Mouse (Mus musculus) T-helper 1 cell (primary cell): Measurements from ENCODE around the gene Tmem69.

Experiments used
- in situ Hi-C: fragments of 300-600 bp; cut with MboI, MseI; formaldehyde crosslinking; loops from one replicate; pipeline ENCODE4 v1.15.1; 2025; ENCODE audit warnings: high pct_unique_total_duplicates

Gene Tmem69

DNA sequence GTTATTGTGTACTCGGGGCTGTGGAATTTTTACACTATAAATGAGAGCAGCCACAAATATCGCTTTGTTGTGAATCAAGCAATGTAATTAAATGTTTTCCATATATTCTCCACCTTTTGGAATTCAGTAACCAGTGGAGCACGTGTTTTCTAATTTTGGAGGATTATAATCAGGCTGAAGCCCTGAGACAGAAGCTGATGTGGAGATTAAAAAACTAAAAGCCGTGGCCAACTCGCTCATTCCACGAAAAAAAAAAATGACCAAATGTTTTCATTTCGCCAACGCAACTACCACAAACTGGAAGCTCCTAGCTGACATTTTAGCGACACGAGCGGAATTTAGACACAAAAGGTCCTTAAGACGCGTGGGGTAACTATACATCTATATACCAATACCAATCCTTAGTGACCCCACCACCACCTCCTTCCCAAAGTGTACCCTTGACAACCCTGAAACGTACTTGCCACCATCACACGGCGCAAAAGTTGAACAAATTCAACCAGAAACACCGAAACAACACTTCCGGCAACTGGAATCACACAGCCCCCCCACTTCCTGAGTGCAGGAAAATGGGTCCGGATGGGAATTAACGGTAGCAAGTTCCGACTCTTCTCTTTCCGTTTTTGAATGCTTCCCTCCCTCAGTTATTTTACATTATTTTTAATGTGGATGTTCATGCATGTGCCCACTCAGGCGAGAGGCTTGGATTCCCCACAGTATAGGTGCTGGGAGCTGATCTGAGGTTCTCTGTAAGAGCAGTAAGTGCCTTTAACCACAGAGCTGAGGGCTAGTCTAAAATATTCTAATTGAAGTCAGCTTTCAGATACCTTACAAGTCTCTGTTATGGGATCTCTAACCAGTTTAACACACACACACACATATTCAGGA is at the start of gene Tmem69:
TSS of gene Tmem69 (minus strand) at position 524 of the 888 bp plus-strand sequence.
- in situ Hi-C loops = no loop called here

DNA sequence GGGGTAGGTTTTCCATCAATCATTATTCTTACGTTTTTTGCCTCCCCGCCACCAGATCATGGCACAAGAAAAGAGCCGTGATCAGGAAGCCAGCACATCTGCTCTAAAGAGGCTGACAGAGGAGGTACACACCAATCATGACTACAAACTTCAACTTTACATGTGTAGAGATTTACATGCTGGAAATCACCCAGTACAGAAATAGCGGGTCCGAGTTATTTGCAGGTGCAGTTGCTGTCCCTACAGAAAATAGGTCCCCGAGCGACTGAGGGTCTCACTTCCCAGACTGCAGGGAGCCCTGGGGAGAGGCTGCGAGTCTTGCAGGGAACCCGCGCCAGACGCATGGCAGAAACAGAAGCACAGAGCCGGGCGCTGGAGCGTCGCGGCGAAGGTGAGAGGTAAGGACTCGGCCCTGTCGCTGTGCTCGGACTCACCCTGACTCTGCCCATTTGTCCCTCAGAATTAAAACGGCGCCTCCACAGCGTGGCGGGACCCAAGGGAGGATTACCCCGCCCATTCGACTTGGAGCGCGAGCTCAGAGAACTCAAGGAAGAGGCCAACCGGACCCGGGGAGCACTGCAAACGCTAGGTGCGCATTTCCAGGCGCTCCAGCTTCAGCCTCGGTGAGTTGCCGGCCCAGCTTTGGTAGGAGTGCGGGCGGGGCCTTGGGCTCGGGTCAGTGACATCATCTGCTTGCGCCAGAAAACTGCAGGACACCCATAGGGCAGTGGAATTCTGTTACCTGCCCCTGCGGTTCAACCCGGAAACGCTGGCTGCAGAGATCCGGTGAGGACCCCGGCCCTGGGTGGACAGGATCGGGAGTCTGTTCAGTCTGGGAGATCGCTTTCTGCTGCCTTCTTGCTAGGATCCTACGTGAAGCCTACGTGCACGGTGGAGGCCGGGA is 41.5 kb upstream of the Tmem69 start:
- in situ Hi-C loops = loop anchor here (5.0 kb wide), 1 partner anchor 100 kb away; no protein-coding TSS in a partner anchor

DNA sequence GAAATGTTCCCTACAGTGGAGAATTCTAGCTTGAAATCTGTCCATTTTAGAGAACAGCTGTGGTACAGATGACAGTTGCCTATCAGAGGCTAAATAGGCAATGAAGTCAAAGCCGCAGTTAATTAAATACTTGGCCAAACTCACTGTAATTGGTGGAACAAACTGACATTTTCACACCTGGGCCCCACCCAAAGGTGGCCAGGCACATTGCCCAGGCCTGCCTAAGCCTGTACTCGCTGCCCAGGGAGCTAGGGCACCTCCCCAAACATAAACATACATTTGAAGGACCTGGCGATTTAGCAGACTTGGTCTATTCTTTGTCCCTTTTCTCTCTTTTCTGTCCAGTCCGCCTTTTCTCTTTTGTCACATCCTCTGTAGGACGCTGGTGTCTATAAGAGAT is 40.6 kb upstream of the Tmem69 start, which contains the start of gene Ccdc17:
TSS of gene Ccdc17 (plus strand) at position 276 of the 400 bp plus-strand sequence.
- in situ Hi-C loops = loop anchor here (5.0 kb wide), 1 partner anchor 101 kb away; no protein-coding TSS in a partner anchor

DNA sequence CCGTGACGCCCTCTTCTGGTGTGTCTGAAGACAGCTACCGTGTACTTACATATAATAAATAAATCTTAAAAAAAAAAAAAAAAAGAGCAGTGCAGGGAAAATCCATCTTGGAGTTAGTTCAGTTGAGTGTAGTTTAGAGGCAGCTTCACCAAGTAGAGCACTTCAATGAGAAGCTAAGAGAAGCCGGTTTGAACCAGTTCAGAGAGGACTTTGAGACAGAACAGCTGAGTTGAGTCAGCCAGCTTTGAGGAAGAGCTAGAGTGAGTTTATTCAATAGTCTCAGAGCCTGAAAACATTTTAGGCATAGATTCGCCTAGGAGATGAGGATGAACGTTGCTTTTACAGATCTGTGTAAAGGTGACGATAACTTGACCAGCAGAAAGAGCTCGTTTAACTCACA is 40.1 kb upstream of the Tmem69 start:
- in situ Hi-C loops = loop anchor here (5.0 kb wide), 1 partner anchor 102 kb away; no protein-coding TSS in a partner anchor

DNA sequence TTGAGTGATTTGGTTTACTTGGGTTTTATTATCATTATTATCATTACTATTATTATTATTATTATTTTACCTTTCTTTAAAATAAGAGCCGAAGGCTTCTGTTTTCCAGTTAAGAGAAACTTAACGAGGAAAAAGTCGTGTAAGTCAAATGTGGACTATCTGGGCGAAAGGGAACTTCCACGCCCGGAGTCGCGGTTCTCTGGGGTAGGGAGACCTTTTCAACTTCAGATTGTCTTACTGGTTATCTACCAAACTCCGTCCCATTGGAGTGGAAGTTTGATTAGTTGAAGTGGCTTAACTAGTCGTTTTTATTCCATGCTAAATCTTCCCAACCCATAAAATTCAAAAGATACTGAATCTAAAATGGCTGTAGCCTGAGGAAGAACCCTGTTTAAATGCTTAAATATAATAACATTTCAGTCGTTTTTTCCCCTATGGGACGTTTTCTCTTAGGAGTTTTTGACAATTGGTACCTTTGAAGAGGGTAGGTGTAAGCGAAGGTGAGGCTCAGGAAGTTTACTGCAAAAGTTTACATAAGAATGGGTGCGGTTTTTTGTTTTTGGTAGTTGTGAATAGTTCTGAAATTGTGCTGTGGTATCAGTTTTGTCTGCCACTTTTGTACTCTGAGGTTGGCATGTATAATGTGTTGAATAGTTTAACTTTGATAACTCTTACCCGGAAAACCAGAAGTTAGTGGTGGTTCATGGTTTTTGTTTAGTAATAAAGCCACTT is 2.6 kb upstream of the Tmem69 start:
- in situ Hi-C loops = no loop called here

DNA sequence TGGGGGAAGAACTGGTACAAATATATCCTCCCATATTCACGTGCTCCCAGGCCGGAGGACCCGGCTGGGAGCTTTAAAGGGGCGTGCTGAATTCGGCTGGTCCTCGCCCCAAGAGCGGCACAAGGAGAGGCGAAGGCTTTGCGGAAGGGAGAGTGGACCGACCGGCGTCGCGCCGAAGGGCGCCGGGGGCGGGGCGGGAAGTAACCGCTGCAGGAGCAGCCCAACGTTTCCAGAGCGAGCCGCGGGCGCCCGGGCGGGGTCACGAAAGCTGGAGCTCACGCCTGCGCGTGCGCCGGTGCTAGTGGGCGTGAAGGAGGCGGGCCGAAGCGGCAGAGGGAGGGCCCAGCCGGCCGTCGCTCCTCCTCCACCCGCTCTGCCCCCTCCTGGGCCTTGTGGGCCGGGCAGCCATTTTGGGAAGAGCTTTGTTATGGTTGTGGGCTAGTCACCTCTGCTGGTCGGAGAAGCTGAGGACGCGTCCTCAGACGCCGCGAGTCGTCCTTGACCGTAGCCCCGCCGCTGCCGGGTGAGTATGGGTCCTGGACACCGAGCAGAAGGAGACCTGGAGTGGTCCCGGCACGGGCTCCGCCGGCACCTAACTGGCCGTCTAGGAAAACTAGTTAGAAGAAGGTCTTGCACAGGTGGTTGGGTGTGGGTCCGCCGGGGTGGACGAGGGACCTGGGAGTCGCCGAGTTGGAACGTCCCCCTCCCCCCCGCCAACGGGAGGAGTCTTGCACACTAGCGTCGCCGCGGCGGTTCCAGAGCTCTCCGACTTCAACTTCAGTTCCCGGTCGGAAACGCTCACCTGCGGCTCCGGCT is 1.8 kb upstream of the Tmem69 start, which contains the start of gene Gpbp1l1:
TSS of gene Gpbp1l1 (plus strand) at position 353 of the 816 bp plus-strand sequence.
- in situ Hi-C loops = no loop called here

DNA sequence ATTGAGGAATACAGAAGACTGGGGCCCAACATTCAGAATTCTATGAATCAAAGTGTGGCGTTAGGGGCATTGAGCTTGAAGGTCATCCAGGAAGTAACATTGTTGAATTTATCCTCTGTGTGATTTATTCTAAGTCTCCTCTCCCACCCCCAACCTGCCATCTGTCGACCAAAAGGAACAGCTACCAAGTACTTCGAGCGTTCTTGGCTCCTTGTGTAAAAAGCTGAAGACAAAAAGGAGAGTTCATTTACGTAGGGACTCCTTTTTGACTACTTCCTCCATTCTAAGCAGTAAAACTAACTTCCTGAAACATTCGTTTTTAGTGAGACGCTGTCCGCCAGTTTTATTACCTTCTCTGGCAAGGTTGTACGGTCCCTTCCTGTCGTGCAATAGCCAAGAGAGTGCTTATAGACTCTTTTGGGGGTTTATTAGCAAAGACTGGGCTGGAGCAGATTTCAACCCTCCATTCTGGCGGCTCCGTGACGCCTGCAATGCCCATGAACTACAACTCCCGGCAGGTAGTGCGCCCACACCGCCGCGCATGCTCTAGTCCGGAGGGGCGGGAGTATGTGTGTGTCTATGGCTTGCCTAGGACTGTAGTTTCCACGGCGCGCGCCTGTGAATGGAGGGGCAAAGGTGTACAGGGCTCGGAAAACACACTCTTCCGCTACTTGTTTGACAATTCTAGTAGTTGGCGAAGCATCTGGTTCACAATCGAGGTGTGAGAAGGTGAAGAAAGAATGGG is 997 bp upstream of the Tmem69 start:
- in situ Hi-C loops = no loop called here

DNA sequence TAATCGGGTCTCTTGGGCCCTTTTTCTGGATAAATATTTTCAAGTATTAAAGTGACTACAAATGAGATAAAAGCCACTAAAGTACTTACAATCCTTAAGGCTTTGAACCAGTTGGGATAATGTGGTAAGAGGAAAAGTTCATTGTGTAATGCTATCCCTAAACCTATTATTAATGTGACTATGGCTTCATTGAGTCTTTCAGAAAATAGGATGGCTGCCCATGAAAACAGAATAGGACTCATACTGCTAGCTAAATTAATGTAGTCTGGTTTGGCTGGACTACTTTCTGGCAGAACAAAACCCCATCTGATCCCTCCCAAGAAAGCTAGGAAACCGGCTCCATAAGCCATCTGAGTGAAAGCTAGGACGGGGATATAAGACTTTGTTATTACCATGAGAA is 2.7 kb downstream of the Tmem69 start:
- in situ Hi-C loops = no loop called here

DNA sequence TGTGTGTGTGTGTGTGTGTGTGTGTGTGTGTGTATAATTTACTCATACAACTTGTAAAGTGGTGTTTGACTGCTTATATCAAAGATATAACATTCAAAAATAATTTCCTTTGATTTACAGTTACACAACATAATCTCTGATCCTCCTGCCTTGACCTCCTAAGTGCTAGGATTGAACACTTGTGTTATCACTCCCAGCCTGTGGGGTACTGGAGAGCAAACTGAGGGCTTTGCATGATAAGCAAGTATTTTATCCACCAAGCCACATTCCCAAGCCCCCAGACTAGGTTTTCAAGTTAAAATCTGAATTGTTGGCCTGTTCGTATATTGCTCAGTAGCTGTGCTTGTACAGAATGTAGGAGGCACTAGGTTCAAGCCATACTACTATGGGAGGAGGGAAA is 5.3 kb downstream of the Tmem69 start:
- in situ Hi-C loops = no loop called here

DNA sequence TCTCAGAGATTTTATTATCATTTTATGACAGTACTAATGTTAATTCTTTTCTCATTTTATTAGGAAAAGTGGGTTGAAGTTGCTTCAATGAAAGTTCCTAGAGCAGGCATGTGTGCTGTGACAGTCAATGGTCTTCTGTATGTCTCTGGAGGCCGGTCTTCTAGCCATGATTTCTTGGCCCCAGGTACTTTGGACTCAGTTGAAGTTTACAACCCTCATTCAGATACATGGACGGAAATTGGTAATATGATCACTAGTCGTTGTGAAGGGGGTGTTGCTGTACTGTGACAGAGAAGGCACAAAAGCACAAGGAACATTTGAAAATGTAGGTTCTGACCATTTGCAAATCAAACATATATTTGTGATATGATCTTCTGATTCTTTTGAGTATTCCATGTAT is 18.0 kb downstream of the Tmem69 start:
- in situ Hi-C loops = no loop called here

DNA sequence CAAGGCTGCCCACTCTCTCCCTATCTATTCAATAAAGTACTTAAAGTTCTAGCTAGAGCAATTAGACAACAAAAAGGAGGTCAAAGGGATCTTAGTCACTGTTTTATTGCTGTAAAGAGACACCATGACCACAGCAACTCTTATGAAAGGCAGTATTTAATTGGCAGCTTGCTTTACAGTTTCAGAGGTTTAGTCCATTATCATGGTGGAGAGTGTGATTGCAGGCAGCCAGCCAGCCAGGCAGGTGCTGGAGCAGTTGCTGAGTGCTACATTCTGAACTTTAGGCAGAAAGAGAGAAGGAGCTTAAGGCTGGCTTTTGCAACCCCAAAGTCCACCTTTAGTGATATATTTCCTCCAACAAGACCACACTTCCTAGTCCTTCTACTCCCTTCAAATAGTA is 19.4 kb downstream of the Tmem69 start:
- in situ Hi-C loops = no loop called here

DNA sequence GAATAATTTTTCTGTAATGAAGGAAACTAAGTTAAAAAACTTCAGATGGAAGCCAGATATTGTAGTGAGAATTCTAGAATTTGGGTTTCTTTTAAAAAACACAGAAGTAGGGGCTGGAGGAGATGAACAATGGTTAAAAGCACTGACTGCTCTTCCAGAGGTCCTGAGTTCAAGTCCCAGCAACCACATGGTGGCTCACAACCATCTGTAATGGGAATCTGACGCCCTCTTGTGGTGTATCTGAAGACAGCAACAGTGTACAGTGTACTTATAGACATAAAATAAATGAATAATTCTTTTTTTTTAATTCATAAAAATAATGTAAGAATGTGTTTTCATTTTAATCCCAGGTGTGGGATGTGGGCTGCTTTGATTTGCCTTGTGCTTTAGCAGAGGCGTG is 24.6 kb downstream of the Tmem69 start:
- in situ Hi-C loops = no loop called here

DNA sequence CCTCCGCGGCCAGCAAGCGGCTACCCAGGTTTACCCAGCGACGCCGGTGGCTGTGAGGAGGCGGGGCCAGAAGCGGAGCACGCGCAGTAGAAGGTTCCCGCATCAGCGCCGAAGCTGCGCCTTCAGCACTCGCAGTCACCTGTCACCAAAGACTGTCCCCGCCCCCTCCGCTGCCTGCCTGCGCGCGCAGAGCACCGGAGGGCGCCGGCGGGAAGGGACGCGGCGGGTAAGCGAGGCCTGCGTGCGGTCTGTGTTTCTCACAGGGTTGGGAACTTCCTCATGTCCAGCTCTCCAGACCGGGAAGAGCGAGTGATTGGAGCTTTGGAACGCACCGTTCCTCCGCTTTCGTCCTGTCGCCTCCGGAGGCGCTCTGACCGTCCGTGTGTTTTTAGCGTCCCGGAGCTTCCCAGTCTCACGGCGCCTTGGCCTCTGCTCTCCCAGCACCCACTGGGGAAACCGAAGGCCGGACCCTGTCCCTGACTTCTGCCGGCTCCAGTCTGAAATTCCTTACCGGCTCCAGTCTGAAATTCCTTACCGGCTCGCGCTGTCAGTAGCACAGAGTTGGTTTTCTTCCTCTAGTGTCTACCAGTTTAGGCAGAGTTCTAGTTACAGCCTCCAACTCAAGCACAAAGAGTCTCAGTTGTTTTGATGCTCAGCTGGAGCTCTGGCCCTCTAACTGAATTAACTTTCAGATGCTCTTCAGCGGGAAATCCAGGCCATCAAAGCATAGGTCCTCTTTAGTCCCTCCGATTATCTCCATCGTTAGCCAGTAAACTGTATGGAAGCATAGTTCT is 48.1 kb downstream of the Tmem69 start, which contains the start of gene Ipp:
TSS of gene Ipp (plus strand) at position 125 of the 794 bp plus-strand sequence.
- in situ Hi-C loops = loop anchor here (10.0 kb wide), 1 partner anchor 1407 kb away; the partner anchor contains the start of gene Ipo13

DNA sequence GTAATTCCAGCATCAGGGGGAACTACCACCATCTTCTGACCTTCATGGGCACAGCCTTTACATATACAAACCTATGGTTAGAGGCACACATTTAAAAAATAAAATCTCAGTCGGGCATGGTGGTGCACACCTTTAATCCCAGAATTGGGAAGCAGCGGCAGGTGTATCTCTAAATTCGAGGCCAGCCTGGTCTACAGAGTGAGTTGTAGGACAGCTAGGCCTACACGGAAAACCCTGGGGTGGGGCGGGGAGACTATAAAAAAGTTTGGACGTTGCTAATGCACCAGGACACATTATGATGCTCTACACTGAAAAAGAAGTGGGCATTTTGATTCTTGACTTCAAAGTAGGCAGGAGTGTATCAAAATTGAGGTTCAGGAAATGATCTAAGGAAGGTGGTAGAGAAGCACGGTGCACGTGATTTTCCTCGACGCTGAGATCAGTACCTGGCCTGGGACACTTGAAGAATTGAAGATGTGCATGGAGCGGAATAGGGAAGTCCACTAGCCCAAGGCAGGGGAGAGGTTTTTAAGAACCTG is 48.8 kb downstream of the Tmem69 start:
- in situ Hi-C loops = loop anchor here (10.0 kb wide), 1 partner anchor 1408 kb away; the partner anchor contains the start of gene Ipo13
